Mouse (Mus musculus) forebrain, embryonic 11.5 days (tissue): ENCODE data around the gene Slc25a16. TPM values are rescaled to one million over a fixed set of nuclear protein-coding genes. Genes with fewer than 3 reads are reported as not detected.
"Not testable (repeated sequence)": the region's sequence is repeated elsewhere in the genome, so short reads cannot be mapped to it uniquely, and the experiment has no call there.

ENCODE experiments used
- ATAC-seq: fragments of 200-750 bp; cut with Nextera tagmentation; replicated peaks from 2 replicates; pipeline ENCODE4 v1.8.0; 2017; ENCODE audit warnings: moderate TSS enrichment; ENCODE audit not compliant: low FRiP score
- DNase-seq: peaks from one replicate; pipeline ENCODE4 v3.0.0-alpha.2; 2017; ENCODE audit warnings: low spot score
- H3K27ac ChIP-seq: fragments of 300-500 bp; sonication (generic); 2 replicates; pipeline ENCODE4 v1.5.1; 2014; ENCODE audit warnings: low read depth, low read length
- H3K27me3 ChIP-seq: fragments of 300-500 bp; sonication (generic); 2 replicates; pipeline ENCODE4 v1.6.1; 2014; ENCODE audit warnings: mild to moderate bottlenecking, low read length, mixed read lengths; ENCODE audit not compliant: control insufficient read depth, insufficient read depth
- H3K36me3 ChIP-seq: fragments of 300-500 bp; sonication (generic); 2 replicates; pipeline ENCODE4 v1.6.1; 2014; ENCODE audit warnings: mild to moderate bottlenecking, low read length, moderate library complexity, mixed read lengths; ENCODE audit not compliant: control insufficient read depth, insufficient read depth
- H3K4me1 ChIP-seq: fragments of 300-500 bp; sonication (generic); replicated peaks from 2 replicates; pipeline ENCODE4 v1.6.1; 2014; ENCODE audit warnings: low read length, mixed read lengths; ENCODE audit not compliant: control insufficient read depth, insufficient read depth
- H3K4me2 ChIP-seq: fragments of 300-500 bp; sonication (generic); 2 replicates; pipeline ENCODE4 v1.6.1; 2014; ENCODE audit warnings: low read depth, mild to moderate bottlenecking, low read length, moderate library complexity, mixed read lengths; ENCODE audit not compliant: severe bottlenecking
- H3K4me3 ChIP-seq: fragments of 300-500 bp; sonication (generic); 2 replicates; pipeline ENCODE4 v1.5.1; 2014; ENCODE audit warnings: low read depth, low read length
- H3K9ac ChIP-seq: fragments of 300-500 bp; sonication (generic); 2 replicates; pipeline ENCODE4 v1.6.1; 2014; ENCODE audit warnings: low read length
- H3K9me3 ChIP-seq: fragments of 300-500 bp; sonication (generic); 2 replicates; pipeline ENCODE4 v1.6.1; 2016; ENCODE audit warnings: low read length, mixed read lengths; ENCODE audit not compliant: control insufficient read depth
- WGBS: fragments of 180-500 bp; shearing (Covaris S2); extraction: QIAGEN DNeasy Blood & Tissue Kit; methylation state at CpG from one replicate; pipeline ENCODE4 v1.1.7; 2014; 5-methylcytosine and 5-hydroxymethylcytosine counted together
- polyA plus RNA-seq: library from polyadenylated mRNA; unstranded; fragments of >200 nt; fragmentation: Nextera tagmentation; extraction: Ambion mirVana; gene quantifications from 2 replicates; pipeline ENCODE4 v1.2.1, GENCODE M21; 2014

Gene Slc25a16
- polyA plus RNA-seq, 1 experiment from 2014 or later: 12.6 TPM

DNA sequence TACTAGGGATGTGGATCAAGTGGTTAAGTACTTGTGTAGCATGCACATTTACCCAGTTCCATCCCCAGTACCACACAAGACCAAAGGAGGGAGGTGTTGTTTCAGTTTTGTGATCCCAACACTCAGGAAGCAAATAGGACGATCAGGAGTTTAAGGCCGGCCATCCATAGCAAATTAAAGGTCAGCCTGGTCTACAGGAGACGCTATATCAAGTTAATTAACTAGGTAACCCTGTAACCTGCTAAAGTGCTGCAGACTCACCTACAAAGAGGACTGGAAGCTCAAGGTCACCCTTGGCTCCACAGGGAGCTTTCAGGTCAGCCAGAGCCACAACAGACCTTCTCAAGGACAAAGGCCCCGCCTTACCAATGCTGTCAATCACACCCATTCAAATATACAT is 23.7 kb upstream of the Slc25a16 start:
- no peak overlapping the region for H3K9ac ChIP-seq
- H3K36me3 ChIP-seq: no peaks in the 10 kb centered on the region
- WGBS: 74% methylated on average over 4 of the region's 4 CpGs
- no peak overlapping the region for H3K27ac ChIP-seq
- no peak overlapping the region for H3K4me2 ChIP-seq
- no peak for ATAC-seq
- no peaks in the 10 kb centered on the region for H3K4me1 ChIP-seq
- no peaks in the 10 kb centered on the region for H3K9me3 ChIP-seq
- no peak overlapping the region for H3K4me3 ChIP-seq
- H3K27me3 ChIP-seq: no peaks in the 10 kb centered on the region
- no peak for DNase-seq

GRCm38 (mm10) chr10:62897437-62897836 is 23.0 kb upstream of the Slc25a16 start:
- ATAC-seq: no peak
- Histone ChIP-seq H3K4me1 (no peaks in the 10 kb centered on the region), H3K9ac (no peak overlapping the region), H3K36me3 (no peaks in the 10 kb centered on the region), H3K27me3 (no peaks in the 10 kb centered on the region), H3K9me3 (no peaks in the 10 kb centered on the region), H3K4me3 (no peak overlapping the region), H3K27ac (no peak overlapping the region), H3K4me2 (no peak overlapping the region)
- no peak for DNase-seq
- WGBS: 94% methylated on average over 3 of the region's 3 CpGs

DNA sequence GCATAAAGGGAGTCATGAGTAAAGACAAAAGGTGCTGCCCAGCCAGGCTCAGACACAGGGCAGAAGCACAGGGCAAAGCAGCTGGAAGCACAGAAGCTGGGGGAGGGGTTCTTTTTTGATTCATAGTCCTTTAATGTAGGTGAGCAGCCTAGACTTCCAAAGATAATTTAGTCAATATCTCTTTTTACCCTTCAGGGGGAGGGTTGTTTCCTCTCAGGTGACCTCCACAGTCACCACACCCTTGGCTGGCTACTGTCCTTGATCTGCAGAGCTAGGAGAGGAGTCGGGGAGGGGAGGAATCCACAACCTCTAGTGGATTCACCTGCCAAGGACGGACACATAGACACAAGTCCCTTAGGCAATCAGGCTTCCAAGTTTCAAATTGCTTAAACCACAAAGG is 22.4 kb upstream of the Slc25a16 start:
- 81% methylated on average over 2 of the region's 2 CpGs for WGBS
- Histone ChIP-seq H3K4me2 (no peak overlapping the region), H3K4me1 (no peaks in the 10 kb centered on the region), H3K9me3 (no peaks in the 10 kb centered on the region), H3K27me3 (no peaks in the 10 kb centered on the region), H3K27ac (no peak overlapping the region), H3K4me3 (no peak overlapping the region), H3K36me3 (no peaks in the 10 kb centered on the region), H3K9ac (no peak overlapping the region)
- ATAC-seq: no peak
- no peak for DNase-seq

- no peaks in the 10 kb centered on the region for H3K27me3 ChIP-seq
- H3K4me1 ChIP-seq: no peaks in the 10 kb centered on the region
- ATAC-seq (no peak), DNase-seq (no peak)
- H3K27ac ChIP-seq: no peak overlapping the region
- WGBS: 98% methylated on average over 4 of the region's 4 CpGs
- no peak overlapping the region for H3K9ac ChIP-seq
- H3K9me3 ChIP-seq: no peaks in the 10 kb centered on the region
- no peak overlapping the region for H3K4me3 ChIP-seq
- no peak overlapping the region for H3K4me2 ChIP-seq
- no peaks in the 10 kb centered on the region for H3K36me3 ChIP-seq
These were observed 20.3 kb upstream of the Slc25a16 start for GRCm38 (mm10) chr10:62900144-62900543.

- Histone ChIP-seq H3K36me3 (no peaks in the 10 kb centered on the region), H3K4me3 (no peak overlapping the region), H3K9ac (no peak overlapping the region), H3K9me3 (no peaks in the 10 kb centered on the region), H3K27me3 (no peaks in the 10 kb centered on the region), H3K4me2 (no peak overlapping the region), H3K27ac (no peak overlapping the region), H3K4me1 (no peaks in the 10 kb centered on the region)
- DNase-seq (no peak), ATAC-seq (no peak)
- whole genome bisulfite sequencing: 53% methylated on average over 8 of the region's 8 CpGs
These were observed 18.6 kb upstream of the Slc25a16 start for GRCm38 (mm10) chr10:62901826-62902225.

- Histone ChIP-seq H3K4me3 (no peak overlapping the region), H3K27ac (no peak overlapping the region), H3K36me3 (no peaks in the 10 kb centered on the region), H3K27me3 (no peaks in the 10 kb centered on the region), H3K4me2 (no peak overlapping the region), H3K9ac (no peak overlapping the region), H3K4me1 (no peaks in the 10 kb centered on the region), H3K9me3 (no peaks in the 10 kb centered on the region)
- DNase-seq (no peak), ATAC-seq (no peak)
- 79% methylated on average over 1 of the region's 1 CpGs for WGBS
These were observed 17.6 kb upstream of the Slc25a16 start for GRCm38 (mm10) chr10:62902829-62903228.

- H3K9me3 ChIP-seq: no peaks in the 10 kb centered on the region
- H3K9ac ChIP-seq: no peak overlapping the region
- no peaks in the 10 kb centered on the region for H3K36me3 ChIP-seq
- ATAC-seq: no peak
- H3K4me3 ChIP-seq: no peak overlapping the region
- H3K27ac ChIP-seq: no peak overlapping the region
- H3K4me2 ChIP-seq: no peak overlapping the region
- WGBS: 88% methylated on average over 7 of the region's 7 CpGs
- no peaks in the 10 kb centered on the region for H3K27me3 ChIP-seq
- H3K4me1 ChIP-seq: no peaks in the 10 kb centered on the region
- DNase-seq: no peak
These were observed 14.1 kb upstream of the Slc25a16 start for GRCm38 (mm10) chr10:62906336-62906735.

DNA sequence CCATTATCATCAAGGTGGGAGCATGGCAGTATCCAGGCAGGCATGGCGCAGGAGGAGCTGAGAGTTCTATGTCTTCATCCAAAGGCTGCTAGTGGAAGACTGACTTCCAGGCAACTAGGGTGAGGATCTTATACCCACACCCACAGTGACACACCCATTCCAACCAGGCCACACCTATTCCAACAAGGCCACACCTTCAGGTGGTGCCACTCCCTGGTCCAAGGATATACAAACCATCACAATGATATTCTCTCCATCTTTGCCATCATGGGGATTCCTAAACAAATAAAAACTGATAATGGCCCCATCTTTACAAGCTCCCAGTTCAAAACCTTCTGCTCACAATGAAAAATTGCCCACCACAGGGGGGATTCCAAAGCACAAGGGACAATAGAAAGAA is 11.5 kb upstream of the Slc25a16 start, which contains the start of gene Tet1:
Gene Tet1, minus strand, starts transcription at position 101 of the 400 bp plus-strand sequence.
- H3K9me3 ChIP-seq, H3K4me3 ChIP-seq, H3K4me1 ChIP-seq, H3K27me3 ChIP-seq, H3K4me2 ChIP-seq, H3K9ac ChIP-seq, ATAC-seq, DNase-seq, H3K27ac ChIP-seq, H3K36me3 ChIP-seq: not testable (repeated sequence)
- no CpG with 5 or more reads among the region's 1 CpGs for WGBS

DNA sequence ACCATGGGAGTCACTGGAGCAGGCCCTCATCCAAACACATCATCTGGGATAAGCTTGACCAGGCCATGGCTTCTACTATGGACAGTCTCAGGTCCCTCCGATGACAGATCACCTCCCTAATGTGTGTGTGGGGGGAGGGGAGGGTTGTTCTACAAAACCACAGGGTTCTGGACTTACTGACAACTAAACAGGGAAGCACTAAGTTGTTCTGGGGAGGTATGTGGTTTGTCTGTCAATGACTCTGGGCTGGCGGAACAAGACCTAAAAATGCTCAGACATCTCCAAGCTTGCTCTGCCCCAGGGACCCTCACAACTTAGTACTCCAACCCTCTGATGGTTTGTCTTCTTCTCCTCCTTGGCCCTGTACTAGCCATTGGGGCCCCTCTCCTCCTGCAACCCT is 9.3 kb upstream of the Slc25a16 start:
- Histone ChIP-seq H3K9ac (no peak overlapping the region), H3K27ac (no peak overlapping the region), H3K36me3 (no peaks in the 10 kb centered on the region), H3K4me2 (no peak overlapping the region), H3K9me3 (no peaks in the 10 kb centered on the region), H3K4me3 (no peak overlapping the region), H3K27me3 (no peaks in the 10 kb centered on the region), H3K4me1 (no peaks in the 10 kb centered on the region)
- ATAC-seq: no peak
- no peak for DNase-seq
- 85% methylated on average over 2 of the region's 2 CpGs for WGBS
